Mouse (Mus musculus) CH12.LX (cell line): Measurements from ENCODE around the gene Fhl1.

Source experiments
- CTCF ChIP-seq, 2 experiments: IDR thresholded peaks in 1 of 2; conservative IDR thresholded peaks in 1 of 2; 2 replicates each; pipeline ENCODE4 v1.5.1; 2011 to 2012; ENCODE audit warnings: low read depth in 2 of 2, low read length in 2 of 2, improper control_type of control experiment in 1 of 2, inconsistent platforms in 1 of 2, mild to moderate bottlenecking in 1 of 2, moderate library complexity in 1 of 2
- KAT2A ChIP-seq: IDR thresholded peaks from 2 replicates; pipeline ENCODE4 v1.6.1; 2012; ENCODE audit warnings: low read length, improper control_type of control experiment, inconsistent platforms; ENCODE audit not compliant: insufficient replicate concordance
- POLR2A ChIP-seq: IDR thresholded peaks from 2 replicates; pipeline ENCODE4 v1.6.1; 2011; ENCODE audit warnings: low read depth, mild to moderate bottlenecking, improper control_type of control experiment, low read length
- RAD21 ChIP-seq: IDR thresholded peaks from 2 replicates; pipeline ENCODE4 v1.6.1; 2011; ENCODE audit warnings: low read depth, mild to moderate bottlenecking, low read length, improper control_type of control experiment, moderate library complexity

DNA sequence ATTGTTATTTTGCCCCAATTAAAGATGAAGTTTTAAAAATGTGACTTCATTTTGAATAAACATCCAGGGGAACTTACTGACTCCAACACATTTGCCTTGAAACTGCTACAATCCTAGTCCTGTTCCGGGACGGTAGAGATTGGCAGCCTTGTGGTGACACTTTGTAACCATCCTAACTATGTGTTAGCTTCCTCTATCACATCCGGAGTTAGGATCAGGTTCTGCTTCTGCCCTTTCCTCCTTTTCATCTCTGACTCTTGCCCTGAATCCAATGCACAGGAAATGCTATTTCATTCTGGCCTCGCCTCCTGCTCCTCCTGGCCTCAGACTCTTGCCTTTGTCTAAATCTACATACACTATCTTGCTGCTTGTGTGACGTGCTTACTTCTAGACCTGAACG, 95.9 kb downstream of the Fhl1 start:
- TF ChIP-seq KAT2A (no peak), CTCF (conservative IDR thresholded peaks at IDR 0.05 in 1 of 2, IDR thresholded peaks at IDR 0.05 in 1 of 2; ENCODE audit: low read depth in 2 of 2, low read length in 2 of 2) (no peak), POLR2A (no peak), RAD21 (no peak)
